Mouse (Mus musculus) thymus, postnatal 36 days (tissue): ENCODE results near the gene Grrp1.

Experiments
- DNase-seq, 2 experiments: peaks; one replicate each; pipeline ENCODE4 v3.0.0; 2022; ENCODE audit warnings: mixed read lengths in 2 of 2

The Grrp1 gene

DNA sequence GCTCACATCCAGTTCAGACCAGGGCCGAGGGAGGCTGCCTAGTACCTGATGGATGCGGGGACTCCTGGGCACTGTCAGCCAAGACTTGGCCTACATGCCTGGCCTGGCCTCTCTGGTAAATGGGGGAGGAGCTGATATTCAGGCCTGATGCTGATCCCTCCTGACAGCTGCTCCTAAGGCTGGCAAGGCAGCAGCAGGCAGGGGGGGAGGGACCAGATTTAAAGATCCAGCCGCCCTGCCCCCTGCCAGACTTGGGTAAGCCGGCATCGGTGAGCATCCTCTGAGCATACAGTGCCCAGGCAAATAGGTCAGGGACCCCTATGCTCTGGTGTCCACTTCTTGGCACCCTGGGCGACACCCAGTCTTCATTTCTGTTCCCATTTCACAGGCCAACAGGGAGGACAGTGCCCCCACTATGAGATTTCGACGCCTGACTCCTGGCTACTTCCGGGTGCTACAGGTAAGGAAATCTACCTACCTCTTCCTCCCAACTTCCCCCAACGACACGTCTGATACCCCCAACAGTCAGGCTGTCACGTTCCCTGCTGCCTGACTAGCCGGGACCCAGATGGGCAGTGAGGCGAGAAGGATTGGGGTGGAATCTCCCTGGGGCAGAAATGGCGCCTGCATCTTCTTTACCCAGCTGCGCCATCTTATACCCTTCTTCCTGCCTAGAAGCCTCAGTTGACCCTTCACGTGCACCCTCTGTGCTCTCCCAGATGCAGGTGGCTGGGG lies 10.2 kb downstream of the Grrp1 start, which contains the start of gene E130218I03Rik:
Gene E130218I03Rik, plus strand, starts transcription at position 147 of the 735 bp plus-strand sequence.
- DNase-seq = no peak

DNA sequence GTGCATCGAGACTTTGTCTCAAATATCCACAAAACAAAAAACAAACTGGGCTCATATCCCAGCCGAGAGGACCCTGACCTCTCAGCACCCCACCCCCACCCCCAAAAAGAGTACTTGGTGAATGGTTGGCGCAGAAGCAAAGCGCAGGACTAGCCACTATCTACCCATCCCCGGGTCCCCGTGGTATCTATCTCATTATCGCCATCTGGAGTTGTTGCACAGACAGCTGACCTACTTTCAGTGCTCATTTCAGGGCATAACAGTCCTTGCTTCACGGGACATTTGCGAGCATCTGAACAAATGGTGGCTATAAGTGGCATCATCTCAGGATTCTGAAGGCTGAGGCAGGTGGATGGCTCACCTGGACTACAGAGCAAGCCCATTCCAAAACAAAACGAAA lies 15.2 kb downstream of the Grrp1 start:
- no peak for DNase-seq

DNA sequence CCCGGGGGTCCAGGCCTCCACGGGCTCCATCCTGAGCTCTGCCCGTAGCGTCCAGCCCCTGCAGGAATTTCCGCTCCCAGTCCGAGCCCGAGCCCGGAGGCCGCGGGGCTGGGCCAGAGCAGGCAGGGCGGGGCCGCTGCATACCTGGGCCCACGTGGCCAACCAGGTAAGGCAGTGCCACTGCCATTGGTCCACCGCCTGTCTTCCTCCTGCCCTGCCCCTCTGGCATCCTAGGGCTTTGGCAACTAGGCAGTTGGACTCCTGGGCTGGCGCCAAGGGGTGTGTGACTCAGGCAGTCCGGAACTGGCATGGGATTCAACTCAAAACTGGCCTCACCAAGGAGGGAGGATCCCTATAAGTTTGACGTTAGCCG lies 15.6 kb downstream of the Grrp1 start, which contains the start of gene Cnksr1:
Gene Cnksr1, minus strand, starts transcription at position 121 of the 373 bp plus-strand sequence.
- no peak for DNase-seq

DNA sequence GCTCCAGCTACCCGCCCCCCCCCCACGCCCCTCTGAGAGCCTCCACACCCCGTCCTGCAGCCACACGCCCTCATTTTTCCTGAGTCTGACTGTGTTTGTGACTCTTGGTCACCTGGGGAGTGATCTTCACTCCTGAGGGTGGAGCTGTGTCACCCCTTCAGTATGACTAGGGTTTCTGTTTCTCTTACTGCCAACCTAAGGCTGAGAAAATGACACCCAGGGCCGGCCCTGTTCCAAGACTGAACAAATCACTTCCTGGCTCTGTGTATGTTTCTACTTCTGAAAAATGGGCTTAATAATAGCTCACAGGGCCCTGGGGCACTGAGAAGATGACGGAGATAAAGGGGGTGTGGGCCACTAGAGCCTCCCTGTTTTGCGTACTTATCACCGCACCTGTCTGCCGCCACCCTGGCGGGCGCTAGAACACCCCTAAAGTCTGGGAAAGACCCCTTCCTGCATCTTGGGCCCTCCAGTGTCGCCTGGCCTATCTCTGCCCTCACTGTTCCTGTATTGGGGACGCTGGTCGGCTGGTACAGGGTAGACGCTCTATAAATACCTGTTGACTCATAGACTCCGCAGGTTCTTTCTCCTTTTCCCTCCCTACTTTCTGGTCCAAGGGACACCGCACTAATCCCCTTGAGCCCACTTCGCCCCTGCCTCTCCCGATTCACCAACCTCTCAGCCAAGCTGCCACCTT lies 16.2 kb downstream of the Grrp1 start:
- DNase-seq = no peak

DNA sequence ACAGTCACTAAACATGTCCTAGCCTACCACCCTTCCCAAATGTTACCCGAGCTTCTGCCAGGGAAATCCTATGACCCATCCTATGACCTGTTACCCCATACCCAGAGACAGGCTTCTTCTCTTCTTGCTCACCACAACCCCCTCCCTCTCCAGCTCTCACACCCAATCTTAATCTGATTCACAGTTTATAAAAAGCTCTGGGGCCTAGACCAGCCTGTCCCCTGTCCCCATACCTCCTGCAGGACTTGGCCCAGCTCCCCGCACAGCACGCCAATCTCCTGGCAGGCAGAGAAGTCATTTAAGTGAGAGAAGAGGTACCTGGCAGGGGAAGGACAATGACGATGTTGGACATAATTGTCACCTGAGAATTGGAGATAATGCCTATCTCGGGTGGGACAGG lies 19.0 kb downstream of the Grrp1 start:
- no peak for DNase-seq

DNA sequence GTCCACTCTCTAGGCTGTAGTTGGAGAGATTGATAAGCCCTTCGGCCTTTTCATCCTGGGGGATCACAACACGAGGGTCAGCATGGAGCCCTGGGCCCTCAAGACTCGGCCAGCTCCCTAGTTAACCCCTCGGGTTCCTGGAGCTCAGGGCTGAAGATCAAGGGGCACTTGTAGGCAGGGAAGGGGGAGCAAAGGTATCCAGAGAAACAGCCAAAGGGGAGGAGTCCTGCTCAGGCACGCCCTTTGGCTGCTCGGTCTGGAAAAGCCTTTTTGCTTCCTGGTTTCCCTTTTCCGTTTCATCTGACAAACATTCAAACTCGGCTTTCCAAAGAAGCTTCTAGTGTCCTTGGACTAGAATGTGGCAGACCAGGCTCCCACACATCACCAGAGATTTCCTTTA lies 23.5 kb downstream of the Grrp1 start:
- DNase-seq = no peak

DNA sequence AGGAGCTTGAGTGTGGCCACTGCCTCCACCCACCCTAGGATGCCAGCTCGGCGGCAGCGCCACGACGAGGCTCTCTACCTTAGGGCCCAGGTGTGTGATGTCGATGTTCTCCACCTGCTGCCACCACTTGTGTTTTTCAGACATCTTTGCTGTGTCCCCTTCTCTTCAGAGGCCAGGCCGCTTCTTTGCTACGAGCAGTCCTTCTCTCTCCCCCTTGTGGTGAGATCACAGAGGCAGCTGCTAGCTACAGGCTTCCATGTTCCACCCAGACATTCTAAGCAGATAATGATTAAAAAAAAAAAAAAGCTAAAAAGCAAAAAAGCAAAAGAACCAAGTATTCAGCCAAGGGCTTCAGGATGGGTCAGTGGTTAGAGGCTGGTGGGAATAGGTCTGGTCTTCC lies 26.7 kb downstream of the Grrp1 start, which contains the start of gene Catsper4:
Gene Catsper4, minus strand, starts transcription at position 190 of the 400 bp plus-strand sequence.
- DNase-seq = no peak

DNA sequence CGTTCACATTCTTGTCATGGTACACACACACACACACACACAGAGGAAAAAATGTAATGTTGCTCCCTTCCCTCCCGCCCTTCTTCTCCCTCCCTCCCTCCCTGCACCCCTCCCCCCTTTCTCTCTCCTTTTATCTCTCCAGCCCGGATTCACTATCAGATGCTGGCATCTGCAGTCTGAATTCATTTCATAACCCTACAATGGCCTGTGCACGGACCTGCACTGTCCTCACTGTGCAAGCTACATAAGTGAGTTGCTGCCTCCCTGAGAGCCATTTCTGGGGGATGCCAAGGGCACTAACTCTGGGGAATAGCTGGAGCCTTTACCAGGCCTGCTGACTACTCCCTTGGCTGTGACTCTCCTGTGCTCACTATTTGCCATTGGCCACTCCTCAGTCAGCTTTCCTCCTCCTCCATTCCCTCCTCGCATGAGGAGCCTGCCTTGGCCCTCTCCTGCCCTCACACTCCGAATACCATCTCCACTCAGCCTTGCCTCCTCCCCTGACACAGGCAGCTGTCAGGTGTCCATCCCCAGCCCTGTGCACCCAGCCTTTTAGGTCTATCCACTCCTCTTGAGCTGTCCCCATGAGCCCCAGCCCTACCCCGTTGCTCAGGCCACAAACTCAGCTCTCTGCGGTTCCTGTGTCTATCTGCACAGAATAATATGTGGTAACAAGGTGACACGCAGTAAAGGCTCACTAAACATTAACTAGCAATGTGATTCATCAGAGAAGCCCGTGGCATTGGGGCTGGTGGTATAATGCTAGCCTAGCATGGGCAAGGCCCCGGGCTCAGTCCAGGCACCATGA lies 30.9 kb downstream of the Grrp1 start:
- no peak for DNase-seq

DNA sequence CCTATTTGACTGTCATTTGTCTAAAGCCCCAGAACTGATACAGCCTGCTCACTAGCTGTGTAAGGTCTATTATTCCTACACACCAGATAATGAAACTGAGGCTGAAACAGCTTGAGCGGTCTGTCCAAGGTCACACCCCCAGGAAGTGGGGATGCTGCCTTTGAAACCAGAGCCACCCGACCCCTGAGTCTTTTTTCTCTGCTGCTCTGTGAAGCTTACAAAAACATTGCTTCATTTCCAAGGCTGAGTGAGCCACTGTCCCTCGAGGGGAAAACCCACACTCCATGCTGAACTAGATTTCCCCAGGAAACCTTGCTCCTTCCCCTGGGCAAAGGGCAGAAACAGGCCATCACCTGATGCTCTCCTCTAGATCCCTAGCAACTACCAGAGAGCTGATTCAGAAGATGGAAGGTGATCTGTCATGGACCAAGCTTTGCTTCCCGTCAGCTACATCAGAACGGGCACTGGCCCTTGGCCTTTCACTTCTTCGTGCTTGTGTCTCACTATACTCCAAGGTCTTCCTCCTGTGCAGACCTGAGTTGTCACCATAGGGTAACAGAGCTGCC lies 47.3 kb downstream of the Grrp1 start:
- DNase-seq = no peak

DNA sequence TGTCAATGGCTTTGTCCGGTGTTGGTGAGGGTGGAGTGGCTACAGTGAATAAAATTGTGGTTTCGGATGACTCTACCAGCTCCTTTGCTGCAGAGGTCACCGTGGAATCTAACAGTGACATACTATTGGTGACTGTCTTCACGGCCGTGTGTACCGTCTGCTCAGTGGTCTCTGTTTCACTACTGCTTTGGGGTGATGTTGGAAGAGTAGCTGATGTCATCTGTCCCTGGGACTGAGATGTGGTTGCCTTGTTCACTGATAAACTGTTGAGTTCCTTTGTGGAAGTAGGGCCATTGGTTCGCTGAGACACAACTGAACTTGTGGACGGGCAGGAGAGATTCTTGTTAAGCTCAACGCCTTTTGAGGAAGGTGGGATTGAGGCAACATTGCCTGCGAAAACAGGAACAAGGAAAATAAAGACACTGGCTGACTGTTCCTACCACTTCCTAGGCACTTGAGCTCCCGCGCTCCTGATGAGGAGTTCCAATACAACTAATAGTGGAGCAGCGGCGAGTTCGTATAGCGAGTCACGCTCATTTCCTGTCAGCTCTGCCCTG lies 50.5 kb downstream of the Grrp1 start:
- DNase-seq = no peak

DNA sequence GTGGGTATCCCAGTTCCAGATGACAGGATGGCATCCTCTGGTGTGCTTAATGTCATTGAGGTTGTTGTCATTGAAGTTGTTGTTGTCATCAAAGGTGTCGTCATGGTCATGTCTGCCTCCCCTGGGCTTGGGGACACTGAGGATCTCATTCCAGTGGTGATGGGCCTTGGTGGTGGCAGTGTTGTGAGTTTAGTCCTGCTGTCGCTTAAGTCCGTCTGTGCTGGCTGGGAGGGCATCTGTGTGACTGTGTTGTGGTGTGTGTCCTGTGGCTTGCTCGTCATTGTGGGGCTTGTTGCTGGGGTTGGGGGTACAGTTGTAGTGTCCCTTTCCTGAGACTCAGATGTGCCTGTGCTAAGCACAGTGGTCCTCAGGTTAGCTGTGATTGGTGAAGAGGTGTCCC lies 51.0 kb downstream of the Grrp1 start, which contains the start of gene Gm7534:
Gene Gm7534, minus strand, starts transcription at position 101 of the 400 bp plus-strand sequence.
- DNase-seq = no peak
